Comparison of ENCODE assay signal across 19 mouse cellular contexts in genomic region chr1:37324569-37324968, GRCm38 (mm10). TPM values are rescaled to one million over a fixed set of nuclear protein-coding genes. Genes with fewer than 3 reads are reported as not detected.
DNase-seq lines count a peak whose midpoint lies in the region; ATAC-seq and TF ChIP-seq lines count a peak whose summit lies in the region.
"Had no signal": no experiment of that assay in that cellular context is flagged by ENCODE, and none has a peak within 500 bp of the region (broad histone marks: within the 10 kb centered on the region; RNA-seq: fewer than 3 reads in every experiment).

No protein-coding gene starts in this region.

- no peaks in the 10 kb centered on the region for H3K36me3 ChIP-seq in embryonic facial prominence, embryonic 14.5 days (ENCODE audit: control insufficient read depth, insufficient read depth, low read length)
- no peaks in the 10 kb centered on the region; the same call in 1 of the 2 replicates for H3K36me3 ChIP-seq in embryonic facial prominence, embryonic 10.5 days (replicated peaks)
- no peaks in the 10 kb centered on the region for H3K36me3 ChIP-seq in kidney, embryonic 14.5 days (ENCODE audit: control insufficient read depth, insufficient read depth, low read length)
- no peaks in the 10 kb centered on the region for H3K36me3 ChIP-seq in kidney, adult 2 months (ENCODE audit: control insufficient read depth, insufficient read depth, low read length)
- H3K36me3 ChIP-seq in lung, embryonic 15.5 days: no peaks in the 10 kb centered on the region
- H3K36me3 ChIP-seq: hindbrain, embryonic 10.5 days had no signal

- no peak for TF ChIP-seq CTCF in kidney, adult 2 months (conservative IDR thresholded peaks at IDR 0.05; ENCODE audit: insufficient read depth, insufficient read length, low read depth, low read length)

- 0 out of 2 replicates have a peak, but pooled peaks cover 4% of the 10 kb centered on the region for H3K9me3 ChIP-seq in embryonic facial prominence, embryonic 14.5 days (ENCODE audit: control insufficient read depth, low read length)
- peaks cover 7% of the 10 kb centered on the region; the same call in 1 of the 2 replicates for H3K9me3 ChIP-seq in embryonic facial prominence, embryonic 10.5 days
- H3K9me3 ChIP-seq in kidney, embryonic 14.5 days (ENCODE audit: control insufficient read depth, low read length): no peaks in the 10 kb centered on the region
- H3K9me3 ChIP-seq in lung, embryonic 15.5 days: no peaks in the 10 kb centered on the region

- H3K4me1 ChIP-seq in embryonic facial prominence, embryonic 14.5 days (ENCODE audit: control insufficient read depth, insufficient read depth, low read length): 0 out of 2 replicates have a peak, but pooled peaks cover 7% of the 10 kb centered on the region
- peaks cover 11% of the 10 kb centered on the region for H3K4me1 ChIP-seq in embryonic facial prominence, embryonic 10.5 days
- peaks cover 10% of the 10 kb centered on the region; the same call in 1 of the 2 replicates for H3K4me1 ChIP-seq in kidney, embryonic 14.5 days (ENCODE audit: control insufficient read depth, insufficient read depth, low read length)
- no peaks in the 10 kb centered on the region for H3K4me1 ChIP-seq in kidney, adult 2 months (ENCODE audit: control insufficient read depth, insufficient read depth, low read length)
- peaks cover 4% of the 10 kb centered on the region; the same call in 1 of the 2 replicates for H3K4me1 ChIP-seq in lung, embryonic 15.5 days
- H3K4me1 ChIP-seq: forebrain, embryonic 10.5 days; hindbrain, embryonic 10.5 days had no signal

- no peaks in the 10 kb centered on the region for H3K27me3 ChIP-seq in embryonic facial prominence, embryonic 14.5 days (replicated peaks; ENCODE audit: control insufficient read depth, insufficient read depth, low read length)
- no peaks in the 10 kb centered on the region for H3K27me3 ChIP-seq in embryonic facial prominence, embryonic 10.5 days (replicated peaks; ENCODE audit: low read depth, poor library complexity, severe bottlenecking)
- H3K27me3 ChIP-seq in kidney, embryonic 14.5 days (ENCODE audit: control insufficient read depth, insufficient read depth, low read length): no peaks in the 10 kb centered on the region
- H3K27me3 ChIP-seq in kidney, adult 2 months (replicated peaks; ENCODE audit: control insufficient read depth, insufficient read depth, low read length): no peaks in the 10 kb centered on the region
- no peaks in the 10 kb centered on the region for H3K27me3 ChIP-seq in lung, embryonic 15.5 days
- H3K27me3 ChIP-seq: midbrain, embryonic 13.5 days had no signal

- no peak for TF ChIP-seq POLR2A in kidney, adult 2 months (IDR thresholded peaks at IDR 0.05; ENCODE audit: low read depth, low read length)

- no peak for ATAC-seq in embryonic facial prominence, embryonic 14.5 days (ENCODE audit: low read depth)
- ATAC-seq in kidney, embryonic 14.5 days (ENCODE audit: low FRiP score, low TSS enrichment): peak; percentile 85
- peak; percentile 69; the same call in 1 of the 2 replicates for ATAC-seq in lung, embryonic 15.5 days (ENCODE audit: borderline replicate concordance, extremely low read depth, low FRiP score, low TSS enrichment)
- peak; percentile 18; the same call in 1 of the 2 replicates for ATAC-seq in megakaryocyte, adult 5-6 weeks (ENCODE audit: poor library complexity, severe bottlenecking)
- ATAC-seq: forebrain, embryonic 16.5 days; midbrain, embryonic 13.5 days had no signal

- no peak overlapping the region for H3K9ac ChIP-seq in embryonic facial prominence, embryonic 14.5 days (ENCODE audit: low read depth, low read length)
- H3K9ac ChIP-seq in kidney, embryonic 14.5 days (ENCODE audit: low read depth, low read length): no peak overlapping the region
- H3K9ac ChIP-seq in lung, embryonic 15.5 days: no peak overlapping the region
- H3K9ac ChIP-seq: midbrain, embryonic 13.5 days had no signal

- no peak overlapping the region for H3K4me2 ChIP-seq in embryonic facial prominence, embryonic 14.5 days (ENCODE audit: low read depth, low read length)
- no peak overlapping the region for H3K4me2 ChIP-seq in kidney, embryonic 14.5 days (replicated peaks; ENCODE audit: low read depth, low read length)
- no peak overlapping the region for H3K4me2 ChIP-seq in lung, embryonic 15.5 days
- H3K4me2 ChIP-seq: midbrain, embryonic 13.5 days had no signal

- 27% methylated on average over 5 of the region's 5 CpGs for WGBS in embryonic facial prominence, embryonic 14.5 days
- 36% methylated on average over 5 of the region's 5 CpGs for WGBS in embryonic facial prominence, embryonic 10.5 days
- 6% methylated on average over 5 of the region's 5 CpGs for WGBS in kidney, embryonic 14.5 days
- WGBS in kidney, adult 2 months: 21% methylated on average over 5 of the region's 5 CpGs
- 19% methylated on average over 5 of the region's 5 CpGs for WGBS in lung, embryonic 15.5 days

- H3K4me3 ChIP-seq in embryonic facial prominence, embryonic 14.5 days (ENCODE audit: low read depth, low read length): no peak overlapping the region
- H3K4me3 ChIP-seq in embryonic facial prominence, embryonic 10.5 days: no peak overlapping the region
- no peak overlapping the region for H3K4me3 ChIP-seq in kidney, embryonic 14.5 days (ENCODE audit: low read length)
- H3K4me3 ChIP-seq in kidney, adult 2 months (ENCODE audit: insufficient read depth, low read depth, low read length): no peak overlapping the region
- H3K4me3 ChIP-seq in lung, embryonic 15.5 days: no peak overlapping the region
- H3K4me3 ChIP-seq: forebrain, embryonic 10.5 days; hindbrain, embryonic 10.5 days; left cerebral cortex, adult 2 months; midbrain, embryonic 13.5 days had no signal

- H3K27ac ChIP-seq in embryonic facial prominence, embryonic 14.5 days (replicated peaks; ENCODE audit: low read depth, low read length): no peak overlapping the region
- no peak overlapping the region for H3K27ac ChIP-seq in embryonic facial prominence, embryonic 10.5 days (replicated peaks)
- H3K27ac ChIP-seq in kidney, embryonic 14.5 days (ENCODE audit: low read depth, low read length): no peak overlapping the region; the same call in 1 of the 2 replicates
- no peak overlapping the region for H3K27ac ChIP-seq in kidney, adult 2 months (ENCODE audit: insufficient read depth, low read depth, low read length)
- no peak overlapping the region for H3K27ac ChIP-seq in lung, embryonic 15.5 days
- H3K27ac ChIP-seq: forebrain, embryonic 10.5 days; hindbrain, embryonic 10.5 days; left cerebral cortex, adult 2 months; midbrain, embryonic 13.5 days; stomach, postnatal 0 days had no signal

- DNase-seq in embryonic facial prominence, embryonic 14.5 days (ENCODE audit: low spot score): peak; percentile 22
- no peak for DNase-seq in embryonic facial prominence, embryonic 10.5 days (ENCODE audit: low spot score)
- no peak for DNase-seq in kidney, adult 2 months
- DNase-seq in lung, postnatal 36 days: no peak
- no peak for DNase-seq in cerebellum, adult 9-11 months
- DNase-seq: adrenal gland, postnatal 25 days; cerebellum, adult 9-10 months; gastrocnemius, postnatal 25 days; kidney, adult 8-10 months; thymus, adult 2 months had no signal

RNA-seq across cellular contexts. Expression of gene Inpp4a, which starts 24.9 kb away (rescaled TPM):
- 16.9 and 17.7 TPM in 2 replicates for polyA plus RNA-seq in embryonic facial prominence, embryonic 14.5 days (2014; fragmentation: Nextera tagmentation; extraction: Ambion mirVana)
- polyA plus RNA-seq in embryonic facial prominence, embryonic 10.5 days (2016; fragmentation: Nextera tagmentation; extraction: Ambion mirVana): 12.7 and 13.1 TPM in 2 replicates
- 17.8 and 18.6 TPM in 2 replicates for polyA plus RNA-seq in kidney, embryonic 14.5 days (2014; fragmentation: Nextera tagmentation; extraction: Ambion mirVana)
- 7.5 and 7.7 TPM in 2 replicates for polyA plus RNA-seq in kidney, adult 2 months (2012; rRNA removed)
- 12.0 and 13.6 TPM in 2 replicates for polyA plus RNA-seq in lung, embryonic 15.5 days (2015; fragmentation: Nextera tagmentation; extraction: Ambion mirVana)
- 44.0 and 44.2 TPM in 2 replicates for total RNA-seq in megakaryocyte, adult 5-6 weeks (2015)
- 23.2 and 36.3 TPM in 2 replicates for total RNA-seq in megakaryocyte, adult 5-6 weeks (2017)
